Mouse (Mus musculus): ENCODE results near the gene Ilf3.
"Not testable (repeated sequence)": the region's sequence is repeated elsewhere in the genome, so short reads cannot be mapped to it uniquely, and the experiment has no call there.

Gene Ilf3

GRCm38 (mm10) chr9:21367357-21368111 lies at the start of gene Ilf3:
Gene Ilf3 (plus strand): TSS chr9:21367871.
- peak; percentile 100 for DNase-seq (ENCODE audit: low spot score)

- DNase-seq (ENCODE audit: low spot score): no peak
These were observed 48.9 kb upstream of the Ilf3 start for GRCm38 (mm10) chr9:21318792-21319191.

DNA sequence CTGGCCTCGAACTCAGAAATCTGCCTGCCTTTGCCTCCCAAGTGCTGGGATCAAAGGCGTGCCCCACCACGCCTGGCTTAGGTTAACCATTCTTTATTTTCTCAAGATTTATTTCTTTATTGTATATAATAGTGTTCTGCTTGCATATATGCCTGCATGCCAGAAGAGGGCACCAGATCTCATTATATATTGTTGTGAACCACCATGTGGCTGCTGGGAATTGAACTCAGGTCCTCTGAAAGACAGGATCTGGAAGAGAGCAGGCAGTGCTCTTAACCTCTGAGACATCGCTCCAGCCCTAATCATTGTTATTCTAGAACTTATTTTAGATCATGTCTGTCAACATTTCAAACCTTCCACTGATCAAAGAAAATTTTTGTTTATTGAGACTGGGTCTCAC lies 48.2 kb upstream of the Ilf3 start:
- no peak for DNase-seq (ENCODE audit: low spot score)

- DNase-seq (ENCODE audit: low spot score): no peak
These were observed 47.4 kb upstream of the Ilf3 start for GRCm38 (mm10) chr9:21320280-21320618.

DNA sequence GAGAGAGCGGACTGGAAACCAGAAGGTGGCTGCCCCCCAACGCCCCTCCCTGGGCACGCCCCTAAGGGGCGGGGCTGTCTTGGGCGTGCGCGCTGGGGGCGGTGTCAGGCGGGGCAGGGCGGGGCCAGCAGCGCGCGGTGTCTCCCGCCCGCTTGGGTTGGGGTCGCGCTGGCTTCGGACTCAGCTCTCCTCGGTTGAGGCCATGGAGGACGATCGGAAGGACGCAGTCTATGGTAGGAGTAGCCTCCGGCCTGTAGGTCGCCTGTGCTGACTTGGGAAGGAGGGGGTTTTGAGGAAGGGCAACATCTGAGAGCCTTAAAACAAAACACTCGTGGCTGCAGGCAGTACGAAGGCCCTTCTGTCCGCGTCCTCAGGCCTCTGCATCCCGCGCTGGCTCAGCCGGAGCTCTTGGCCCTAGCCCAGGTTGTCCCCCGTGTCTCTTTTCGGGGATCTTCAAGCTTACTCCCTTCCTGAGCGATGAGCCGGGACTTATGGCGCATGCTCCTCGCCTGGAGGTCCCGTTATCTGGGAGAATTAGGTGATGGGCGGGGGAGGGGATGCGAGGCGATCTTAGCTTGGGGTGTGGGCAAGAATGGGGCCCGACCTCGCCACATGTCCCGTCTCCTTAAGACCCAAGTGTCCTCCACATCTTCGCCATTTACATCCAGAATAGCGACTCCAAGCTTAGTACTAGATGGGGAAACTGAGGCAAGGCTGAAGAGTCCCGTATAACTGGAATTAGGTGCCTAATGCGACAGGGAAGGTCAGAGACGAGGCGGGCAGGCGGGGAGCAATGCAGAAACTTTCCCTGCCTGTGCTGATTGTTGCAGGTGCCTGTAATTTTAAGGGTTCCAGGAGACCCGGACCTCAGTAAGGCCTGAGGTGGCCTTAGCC lies 46.8 kb upstream of the Ilf3 start, which contains the start of gene Slc44a2:
Gene Slc44a2 (plus strand): TSS at position 80 of the 894 bp plus-strand sequence.
- peak; percentile 89 for DNase-seq (ENCODE audit: low spot score)

DNA sequence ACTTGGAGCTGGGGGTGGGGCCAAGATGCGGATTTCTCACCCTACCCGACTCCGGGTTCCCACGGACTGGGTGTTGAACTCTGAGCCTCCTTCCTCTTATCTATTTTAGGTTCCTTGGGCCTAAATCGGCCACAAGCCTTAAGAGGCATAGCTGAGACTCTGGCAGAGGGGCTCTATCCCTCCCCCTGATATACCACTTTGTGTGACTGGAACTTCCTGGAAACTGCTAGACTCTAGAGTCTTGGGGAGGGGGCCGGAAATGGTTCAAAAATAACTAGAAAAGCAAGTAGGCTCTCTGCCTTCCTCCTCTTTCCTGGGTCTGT lies 46.2 kb upstream of the Ilf3 start:
- peak; percentile 62 for DNase-seq (ENCODE audit: low spot score)

DNA sequence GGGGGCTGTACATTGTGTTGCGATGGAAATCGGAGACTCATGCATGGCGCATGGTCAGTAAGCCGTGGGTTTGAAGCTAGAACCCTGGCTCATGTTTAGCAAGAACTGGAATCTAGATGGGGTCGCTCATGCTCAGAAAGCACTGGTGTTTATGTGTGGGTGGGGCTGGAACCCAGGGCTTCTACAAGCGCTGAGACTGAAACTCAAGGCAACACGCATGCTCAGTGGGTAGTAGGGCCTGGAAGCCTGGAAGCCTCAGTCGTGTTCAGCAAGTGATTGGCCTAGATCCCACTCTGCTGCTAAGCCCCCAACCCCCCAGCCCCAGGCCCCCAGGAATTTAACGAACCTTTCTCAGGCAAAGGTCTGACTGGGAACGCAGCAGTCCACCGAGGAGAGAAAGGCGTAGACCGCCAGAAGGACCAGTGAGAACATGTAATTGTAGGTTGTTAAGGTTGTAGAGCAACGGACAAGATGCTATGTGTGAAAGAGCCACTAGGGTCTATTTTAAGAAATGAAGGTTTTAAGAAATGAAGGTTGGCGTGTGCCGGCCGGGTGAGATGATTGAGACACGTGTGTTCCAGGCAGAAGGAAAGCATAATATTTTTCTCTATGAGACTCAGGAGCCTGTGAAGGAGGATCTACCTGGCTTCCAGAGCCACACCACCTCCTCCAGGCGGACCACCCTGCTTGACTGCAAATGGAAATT lies 45.3 kb upstream of the Ilf3 start:
- no peak for DNase-seq (ENCODE audit: low spot score)

- not testable (repeated sequence) for DNase-seq (ENCODE audit: low spot score)
These were observed 44.8 kb upstream of the Ilf3 start for GRCm38 (mm10) chr9:21322917-21323297.

DNA sequence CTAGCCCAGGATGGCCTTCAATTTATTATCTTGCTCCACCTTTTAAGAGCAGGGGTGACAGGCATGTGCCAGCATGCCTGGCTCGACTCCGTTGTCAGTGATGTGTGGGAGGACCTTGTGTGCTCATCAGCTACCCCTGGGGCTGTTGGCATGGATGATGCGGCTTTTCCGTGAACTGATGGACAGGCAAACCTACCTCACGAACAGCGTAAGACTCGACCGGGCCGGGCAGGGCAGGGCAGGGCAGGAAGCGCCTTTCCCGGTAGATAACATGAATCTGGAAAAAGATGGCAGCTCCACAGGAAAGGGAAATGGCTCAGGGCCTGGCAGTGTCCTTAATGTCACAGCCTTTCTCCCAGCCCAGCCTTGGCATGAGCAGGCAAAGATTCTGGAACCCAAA lies 43.4 kb upstream of the Ilf3 start:
- DNase-seq (ENCODE audit: low spot score): peak; percentile 76

DNA sequence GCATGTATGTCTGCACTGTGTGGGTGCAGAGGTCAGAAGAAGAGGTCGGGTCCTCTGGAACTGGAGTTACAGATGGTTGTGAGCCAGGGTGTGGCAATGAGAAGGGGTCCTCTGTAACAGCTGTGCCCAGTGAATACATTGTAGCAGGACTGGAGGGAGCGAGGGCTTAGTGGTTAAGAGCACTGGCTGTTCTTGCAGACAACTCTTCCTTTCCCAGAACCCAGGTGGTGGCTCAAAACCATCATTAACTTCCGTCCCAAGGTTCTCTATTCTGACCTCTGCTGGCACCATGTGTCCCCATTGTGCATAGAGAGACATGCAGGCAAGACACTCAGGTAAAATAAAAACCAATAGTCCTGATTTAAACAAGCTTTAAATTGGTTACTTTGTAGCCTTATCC lies 40.1 kb upstream of the Ilf3 start:
- DNase-seq (ENCODE audit: low spot score): no peak

DNA sequence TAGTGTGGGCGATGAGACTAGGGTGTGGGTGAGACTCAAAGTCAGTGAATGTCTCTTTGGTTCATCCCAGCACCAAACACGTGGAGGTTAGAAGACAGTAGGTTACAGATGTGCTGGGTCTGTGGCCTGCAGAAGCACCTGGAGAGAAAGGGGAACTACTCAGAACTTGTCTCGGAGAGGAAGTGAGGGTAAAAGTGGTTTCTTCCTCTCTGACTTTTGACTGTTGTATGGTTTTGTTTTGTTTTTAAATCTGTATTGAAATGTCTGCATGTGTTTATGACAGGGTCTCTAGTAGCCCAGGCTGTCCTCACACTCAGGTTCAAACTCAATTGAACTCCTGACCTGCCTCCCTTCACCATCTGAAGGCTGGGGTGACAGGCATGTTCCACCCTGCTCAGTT lies 39.6 kb upstream of the Ilf3 start:
- no peak for DNase-seq (ENCODE audit: low spot score)

DNA sequence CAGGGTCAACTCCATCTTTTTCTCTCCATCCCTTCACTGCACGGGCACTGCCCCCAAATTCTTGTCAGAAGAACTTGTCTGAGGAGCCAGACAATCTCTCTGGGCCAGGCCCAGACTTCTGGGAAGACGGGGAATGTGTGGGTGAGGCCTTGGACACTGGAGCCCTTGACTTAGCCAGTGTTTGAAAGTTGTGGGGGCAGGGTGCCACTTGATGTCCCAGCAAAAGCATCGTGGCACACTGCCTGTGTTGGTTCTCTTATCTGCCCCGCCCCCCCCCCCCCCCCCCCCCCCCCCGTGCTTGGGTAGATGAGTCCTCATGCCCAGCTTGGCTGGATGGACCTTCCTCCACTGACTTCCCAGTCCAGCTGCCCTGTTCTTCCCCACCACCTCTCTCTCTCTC lies 38.6 kb upstream of the Ilf3 start:
- DNase-seq (ENCODE audit: low spot score): peak; percentile 77

- no peak for DNase-seq (ENCODE audit: low spot score)
These were observed 37.9 kb upstream of the Ilf3 start for GRCm38 (mm10) chr9:21329699-21330289.

DNA sequence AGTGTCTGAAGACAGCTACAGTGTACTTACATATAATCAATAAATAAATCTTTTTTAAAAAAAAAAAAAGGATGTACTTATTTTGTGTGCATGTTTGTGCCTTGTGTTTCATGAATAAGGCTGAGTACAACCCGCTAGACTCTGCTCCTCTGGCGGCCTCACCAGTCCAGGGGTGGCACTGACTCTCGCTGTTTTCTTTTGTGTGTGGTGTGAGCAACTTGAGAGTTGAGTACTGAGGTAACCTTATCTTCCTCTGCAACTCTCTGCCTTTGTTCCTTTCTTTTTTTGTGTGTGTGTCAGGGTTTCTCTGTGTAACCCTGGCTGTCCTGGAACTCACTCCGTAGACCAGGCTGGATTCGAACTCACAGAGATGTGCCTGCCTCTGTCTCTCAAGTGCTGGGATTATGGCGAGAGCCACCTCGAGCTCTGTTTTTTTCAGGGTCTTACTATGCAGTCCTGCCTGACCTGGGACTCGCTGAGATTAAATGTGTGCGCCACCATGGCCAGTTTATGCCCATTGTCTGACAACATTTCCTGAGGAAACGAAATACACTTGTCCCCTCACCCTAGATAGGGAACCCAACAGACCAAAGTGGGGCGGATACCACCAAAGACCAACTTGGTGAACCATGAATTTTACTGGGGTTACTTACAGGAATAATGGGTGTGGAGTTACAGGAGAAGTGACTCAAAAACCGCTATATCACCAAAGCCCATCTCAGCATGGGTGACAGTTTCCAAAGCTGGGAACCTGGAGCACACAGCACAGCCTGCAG lies 36.1 kb upstream of the Ilf3 start:
- DNase-seq (ENCODE audit: low spot score): no peak

DNA sequence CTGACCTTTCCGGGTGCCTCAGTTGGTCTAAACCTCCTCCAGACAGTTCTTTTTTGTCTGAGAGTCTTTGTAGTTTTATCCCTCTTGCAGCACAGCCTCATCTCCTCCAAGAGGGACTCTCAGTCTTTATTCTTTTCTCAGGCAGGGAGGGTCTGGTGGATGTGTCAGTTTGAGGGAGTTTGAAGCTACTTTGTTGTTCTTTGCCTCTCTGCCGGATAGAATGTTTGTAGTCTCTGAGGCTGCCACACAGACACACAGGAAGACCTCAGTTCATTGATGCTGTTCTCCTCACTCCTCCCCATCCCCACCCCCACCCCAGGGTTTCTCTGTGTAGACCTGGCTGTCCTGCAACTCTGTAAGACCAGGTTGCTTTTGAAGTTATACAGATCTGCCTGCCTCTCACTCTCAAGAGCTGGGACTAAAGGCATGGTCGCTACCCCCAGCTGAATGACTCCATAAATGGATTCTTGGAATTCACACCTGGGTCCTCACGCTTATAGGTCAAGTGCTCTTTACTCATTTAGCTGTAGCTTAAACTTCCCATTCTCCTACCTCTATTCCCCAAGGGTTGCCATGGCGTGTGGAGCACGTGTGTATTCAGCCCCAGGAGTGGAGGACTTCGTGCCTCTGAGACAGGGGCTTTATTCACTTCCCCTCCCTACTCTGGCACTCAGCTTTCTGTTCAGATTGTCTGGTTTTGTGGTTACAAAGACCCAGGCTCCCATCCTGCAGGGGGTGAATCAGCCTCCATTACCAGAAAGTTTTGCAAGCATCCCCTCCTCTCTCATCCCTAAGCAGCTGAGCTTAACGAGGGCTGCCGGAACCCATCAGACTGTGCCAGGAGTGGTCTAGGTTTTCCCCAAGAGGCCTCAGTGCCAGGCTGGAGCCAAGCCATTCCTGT lies 35.3 kb upstream of the Ilf3 start:
- DNase-seq (ENCODE audit: low spot score): no peak

DNA sequence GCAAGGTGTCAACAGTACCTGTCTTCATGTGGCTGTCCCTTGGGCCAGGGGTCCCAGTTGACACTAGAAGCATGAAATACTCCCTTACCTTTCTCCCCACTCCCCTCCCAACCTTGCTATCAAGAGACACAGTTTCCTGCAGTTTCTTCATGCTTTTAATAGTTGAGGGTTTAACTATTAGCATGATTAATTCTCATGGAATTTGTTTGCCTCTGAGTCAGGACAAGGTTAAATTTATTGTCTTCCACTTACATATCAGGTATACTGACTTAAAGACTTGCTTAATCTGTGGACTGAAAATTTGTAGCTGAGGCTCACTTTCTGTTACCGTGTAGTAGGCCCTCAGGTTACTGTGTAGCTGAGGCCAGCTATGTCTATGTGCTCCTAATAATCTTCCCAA lies 34.1 kb upstream of the Ilf3 start:
- no peak for DNase-seq (ENCODE audit: low spot score)

DNA sequence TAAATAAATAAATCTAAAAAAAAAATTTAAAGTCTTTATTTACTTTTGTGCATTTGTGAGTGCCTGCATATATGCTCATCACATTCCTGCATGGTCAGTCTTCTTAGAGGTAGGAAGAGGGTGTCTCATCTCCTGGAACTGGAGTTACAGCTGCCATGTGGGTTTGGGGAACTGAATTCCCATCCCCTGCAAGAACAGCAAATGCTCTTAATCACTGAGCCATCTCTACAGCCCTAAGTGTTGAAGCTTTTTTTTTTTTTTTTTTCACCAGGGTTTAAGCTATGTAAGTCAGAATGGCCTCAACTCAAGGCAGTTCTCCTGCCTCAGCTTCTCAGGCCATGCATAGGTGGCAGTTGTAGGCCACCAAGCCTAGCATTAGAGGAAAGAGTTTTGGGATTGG lies 32.9 kb upstream of the Ilf3 start:
- no peak for DNase-seq (ENCODE audit: low spot score)

DNA sequence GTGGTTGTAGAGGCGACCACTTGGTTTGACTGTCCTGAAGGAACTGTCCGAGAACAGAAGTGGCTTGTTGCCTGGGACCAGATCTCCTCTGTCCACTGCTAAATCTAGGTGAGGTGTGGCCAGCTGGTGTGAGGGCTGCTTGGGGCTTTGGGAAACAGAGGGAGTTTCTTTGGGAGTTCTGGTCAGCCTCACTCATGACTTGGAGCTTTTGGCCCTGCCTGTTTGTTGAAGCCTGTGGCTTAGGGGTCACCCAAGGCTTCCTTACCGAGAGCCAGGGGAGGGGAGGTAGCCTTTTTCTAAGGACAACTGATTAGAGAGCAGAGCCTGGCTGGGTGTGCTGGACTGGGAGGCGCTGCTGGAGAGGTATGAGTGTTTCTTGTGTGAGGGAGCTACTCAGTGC lies 32.3 kb upstream of the Ilf3 start:
- no peak for DNase-seq (ENCODE audit: low spot score)

- no peak for DNase-seq (ENCODE audit: low spot score)
These were observed 31.2 kb upstream of the Ilf3 start for GRCm38 (mm10) chr9:21336491-21336890.

DNA sequence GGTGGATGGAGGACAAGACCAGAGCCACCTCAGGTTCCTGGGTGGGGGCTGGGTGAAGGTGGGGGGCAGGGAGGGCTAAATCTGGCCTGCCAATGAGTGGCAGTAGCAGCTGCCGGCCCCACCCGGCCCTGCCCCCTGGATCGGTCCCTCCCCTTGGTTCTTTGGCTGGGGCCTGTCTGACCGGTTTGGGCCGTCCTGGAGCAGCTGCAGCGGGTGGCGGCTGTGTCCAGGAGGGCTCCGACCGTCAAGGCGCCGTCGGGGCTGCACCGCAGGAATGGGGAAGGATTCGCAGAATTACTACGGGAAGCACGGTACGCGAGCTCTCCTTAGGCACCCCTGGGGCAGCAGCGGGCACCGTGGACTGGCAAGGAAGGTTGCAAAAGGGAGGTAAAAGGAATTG lies 30.0 kb upstream of the Ilf3 start:
- DNase-seq (ENCODE audit: low spot score): peak; percentile 80

DNA sequence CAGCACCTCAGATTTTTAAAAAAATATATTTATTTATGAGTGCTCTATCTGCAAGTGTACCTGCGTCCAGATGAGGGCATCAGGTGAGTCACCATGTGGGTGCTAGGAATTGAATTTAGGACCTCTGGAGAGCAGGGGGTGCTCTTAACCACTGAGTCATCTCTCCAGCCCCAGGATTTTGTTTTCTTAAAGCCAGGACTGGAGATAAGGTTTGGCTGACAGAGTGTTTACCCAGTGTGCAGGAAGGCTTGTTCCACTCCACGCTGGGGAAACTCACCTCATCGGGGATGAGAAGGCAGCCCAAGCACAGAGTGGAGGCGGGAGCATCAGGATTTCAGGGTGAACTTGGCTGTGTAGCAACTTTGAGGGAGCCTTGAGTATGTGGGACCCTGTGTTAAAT lies 27.3 kb upstream of the Ilf3 start:
- DNase-seq (ENCODE audit: low spot score): peak; percentile 64
